Mouse (Mus musculus): ENCODE data around the gene Rnasek. TPM values are rescaled to one million over a fixed set of nuclear protein-coding genes. Genes with fewer than 3 reads are reported as not detected.

Gene Rnasek
- polyA plus RNA-seq, 1 experiment from 2014 or later = 93.5 TPM

DNA sequence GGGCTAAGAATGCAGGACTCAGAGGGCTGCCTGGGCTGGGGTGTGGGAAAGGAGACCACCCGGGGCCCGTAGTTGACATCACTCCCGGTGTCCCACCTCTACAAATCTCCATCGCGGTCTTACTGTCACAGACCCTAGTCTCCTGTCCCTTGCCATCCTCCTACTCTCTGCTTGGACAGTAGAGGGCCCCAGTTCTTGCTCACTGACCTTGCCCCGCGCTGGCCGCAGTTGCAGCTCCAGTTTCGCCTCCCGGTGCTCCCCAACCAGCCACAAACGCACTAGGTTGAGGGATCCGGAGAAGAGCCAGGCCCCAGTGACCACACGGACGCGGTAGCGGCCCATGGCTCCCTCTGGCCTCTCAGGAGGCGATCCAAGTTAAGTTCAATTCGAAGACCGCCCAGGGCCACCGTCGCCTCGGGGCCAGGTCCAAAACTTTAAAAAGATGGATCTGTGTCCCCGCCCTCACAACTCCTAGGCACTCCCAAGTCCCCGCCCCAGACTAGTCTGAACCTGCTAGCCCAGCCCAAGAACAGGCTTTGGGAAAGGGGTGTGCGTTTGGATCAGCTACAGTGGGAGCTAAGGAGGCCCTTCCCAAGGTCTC is 15.4 kb upstream of the Rnasek start, which contains the start of gene Alox12:
Gene Alox12 (minus strand): TSS at position 423 of the 601 bp plus-strand sequence.
- H3K4me3 ChIP-seq = peak within 1 kb of the TSS; percentile 44
- peak within 1 kb of the TSS; percentile 50; the same call in 1 of the 2 replicates for H3K27ac ChIP-seq
- 1% methylated on average over 25 of the region's 25 CpGs for WGBS
- peaks cover 16% of the 10 kb centered on the region for H3K4me1 ChIP-seq
- H3K9me3 ChIP-seq (replicated peaks) = no peaks in the 10 kb centered on the region
- DNase-seq (ENCODE audit: low spot score) = peak; percentile 66
- peaks cover 66% of the 10 kb centered on the region for H3K27me3 ChIP-seq (ENCODE audit: low read depth, poor library complexity, severe bottlenecking)
- no peaks in the 10 kb centered on the region for H3K36me3 ChIP-seq

- no peak overlapping the region for H3K27ac ChIP-seq
- H3K9me3 ChIP-seq (replicated peaks) = no peaks in the 10 kb centered on the region
- WGBS = 6% methylated on average over 18 of the region's 18 CpGs
- peak overlapping the region; percentile 44 for H3K4me3 ChIP-seq
- peaks cover 68% of the 10 kb centered on the region for H3K27me3 ChIP-seq (ENCODE audit: low read depth, poor library complexity, severe bottlenecking)
- H3K4me1 ChIP-seq = peaks cover 16% of the 10 kb centered on the region
- no peak for DNase-seq (ENCODE audit: low spot score)
- H3K36me3 ChIP-seq = no peaks in the 10 kb centered on the region
Measured at GRCm38 (mm10) chr11:70254337-70254736, 14.7 kb upstream of the Rnasek start.

DNA sequence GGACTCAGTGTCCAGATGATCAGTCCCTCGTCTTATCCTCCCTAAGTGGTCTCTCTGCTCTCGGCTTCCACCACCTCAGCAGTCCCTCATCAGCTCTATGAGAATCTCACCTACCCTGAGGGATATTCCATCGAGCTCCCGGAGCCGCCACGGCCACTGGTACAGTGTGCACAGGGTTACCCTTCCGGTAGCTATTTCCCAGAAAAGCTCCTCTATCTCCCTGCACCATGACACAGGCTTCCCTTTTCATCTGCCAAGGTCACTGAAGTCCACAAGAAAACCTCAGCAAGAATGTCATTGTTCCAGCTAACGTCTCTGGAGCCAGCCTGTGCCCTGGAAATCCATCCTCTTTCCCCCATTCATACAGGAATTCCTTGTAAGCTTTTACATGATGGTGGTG is 12.2 kb upstream of the Rnasek start:
- Histone ChIP-seq H3K27me3 (ENCODE audit: low read depth, poor library complexity, severe bottlenecking) (peaks cover 76% of the 10 kb centered on the region), H3K4me1 (peaks cover 16% of the 10 kb centered on the region), H3K4me3 (no peak overlapping the region), H3K9me3 (replicated peaks) (no peaks in the 10 kb centered on the region), H3K36me3 (no peaks in the 10 kb centered on the region), H3K27ac (no peak overlapping the region)
- DNase-seq (ENCODE audit: low spot score) = no peak
- 83% methylated on average over 8 of the region's 8 CpGs for WGBS

- Histone ChIP-seq H3K4me1 (peaks cover 11% of the 10 kb centered on the region), H3K27ac (no peak overlapping the region), H3K27me3 (ENCODE audit: low read depth, poor library complexity, severe bottlenecking) (peaks cover 69% of the 10 kb centered on the region), H3K9me3 (replicated peaks) (no peaks in the 10 kb centered on the region), H3K4me3 (no peak overlapping the region), H3K36me3 (no peaks in the 10 kb centered on the region)
- DNase-seq (ENCODE audit: low spot score) = no peak
- 79% methylated on average over 11 of the region's 11 CpGs for WGBS
Measured at GRCm38 (mm10) chr11:70250150-70250549, 10.5 kb upstream of the Rnasek start.

GRCm38 (mm10) chr11:70247136-70247845 is 7.6 kb upstream of the Rnasek start:
- Histone ChIP-seq H3K4me1 (no peaks in the 10 kb centered on the region), H3K27ac (no peak overlapping the region), H3K27me3 (ENCODE audit: low read depth, poor library complexity, severe bottlenecking) (peaks cover 41% of the 10 kb centered on the region), H3K36me3 (no peaks in the 10 kb centered on the region), H3K9me3 (replicated peaks) (no peaks in the 10 kb centered on the region), H3K4me3 (no peak overlapping the region)
- 55% methylated on average over 9 of the region's 9 CpGs for WGBS
- DNase-seq (ENCODE audit: low spot score) = no peak

GRCm38 (mm10) chr11:70242591-70242990 is 2.9 kb upstream of the Rnasek start:
- 67% methylated on average over 11 of the region's 11 CpGs for WGBS
- Histone ChIP-seq H3K36me3 (no peaks in the 10 kb centered on the region), H3K4me1 (peaks cover 21% of the 10 kb centered on the region), H3K27me3 (ENCODE audit: low read depth, poor library complexity, severe bottlenecking) (peaks cover 9% of the 10 kb centered on the region; the same call in 1 of the 2 replicates), H3K4me3 (no peak overlapping the region), H3K27ac (no peak overlapping the region), H3K9me3 (replicated peaks) (no peaks in the 10 kb centered on the region)
- DNase-seq (ENCODE audit: low spot score) = no peak

DNA sequence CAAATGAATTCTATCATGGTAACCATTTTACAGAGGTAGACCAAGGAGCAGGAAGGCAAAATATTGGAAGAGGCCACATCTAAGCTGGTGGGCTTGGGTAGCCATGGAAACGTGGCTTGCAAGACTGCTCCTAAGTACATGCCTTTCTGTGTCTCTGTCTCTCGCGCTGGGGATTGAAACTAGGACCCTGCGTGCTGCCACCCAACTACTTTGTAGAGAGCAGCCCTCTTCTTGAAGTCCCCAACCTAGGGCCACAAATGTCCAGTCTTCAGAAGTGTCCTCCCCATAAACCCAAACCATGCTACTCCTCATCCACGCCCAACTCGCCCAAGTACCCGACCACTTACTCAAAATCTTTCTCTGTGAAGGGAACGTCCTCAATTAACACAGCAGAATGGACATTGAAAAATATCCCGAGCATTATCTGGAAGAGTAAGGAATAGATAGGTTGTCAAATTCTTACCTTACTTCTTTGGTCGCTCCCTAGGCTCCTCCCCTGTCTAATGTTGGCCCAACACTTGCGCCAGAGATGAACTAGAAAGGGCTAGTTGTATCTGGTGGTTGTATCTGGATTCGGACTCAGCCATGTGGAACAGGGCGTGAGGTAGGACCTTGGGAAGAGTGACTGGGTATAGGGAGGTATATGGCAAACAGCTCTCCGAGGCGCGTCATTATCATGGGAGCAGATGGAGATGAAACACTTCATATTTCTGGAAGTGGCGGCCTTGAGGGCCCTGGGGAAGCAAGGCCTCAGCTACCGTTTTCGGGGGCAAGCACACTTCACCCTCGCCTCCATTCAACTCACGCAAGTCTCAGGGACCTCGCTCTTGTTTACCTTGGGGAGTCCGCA is 826 bp downstream of the Rnasek start:
- H3K27ac ChIP-seq = peak overlapping the region; percentile 95
- no peaks in the 10 kb centered on the region for H3K9me3 ChIP-seq (replicated peaks)
- 15% methylated on average over 23 of the region's 23 CpGs for WGBS
- H3K4me3 ChIP-seq = peak overlapping the region; percentile 77
- H3K27me3 ChIP-seq (ENCODE audit: low read depth, poor library complexity, severe bottlenecking) = no peaks in the 10 kb centered on the region
- no peak for DNase-seq (ENCODE audit: low spot score)
- peaks cover 22% of the 10 kb centered on the region for H3K36me3 ChIP-seq
- peaks cover 50% of the 10 kb centered on the region for H3K4me1 ChIP-seq

DNA sequence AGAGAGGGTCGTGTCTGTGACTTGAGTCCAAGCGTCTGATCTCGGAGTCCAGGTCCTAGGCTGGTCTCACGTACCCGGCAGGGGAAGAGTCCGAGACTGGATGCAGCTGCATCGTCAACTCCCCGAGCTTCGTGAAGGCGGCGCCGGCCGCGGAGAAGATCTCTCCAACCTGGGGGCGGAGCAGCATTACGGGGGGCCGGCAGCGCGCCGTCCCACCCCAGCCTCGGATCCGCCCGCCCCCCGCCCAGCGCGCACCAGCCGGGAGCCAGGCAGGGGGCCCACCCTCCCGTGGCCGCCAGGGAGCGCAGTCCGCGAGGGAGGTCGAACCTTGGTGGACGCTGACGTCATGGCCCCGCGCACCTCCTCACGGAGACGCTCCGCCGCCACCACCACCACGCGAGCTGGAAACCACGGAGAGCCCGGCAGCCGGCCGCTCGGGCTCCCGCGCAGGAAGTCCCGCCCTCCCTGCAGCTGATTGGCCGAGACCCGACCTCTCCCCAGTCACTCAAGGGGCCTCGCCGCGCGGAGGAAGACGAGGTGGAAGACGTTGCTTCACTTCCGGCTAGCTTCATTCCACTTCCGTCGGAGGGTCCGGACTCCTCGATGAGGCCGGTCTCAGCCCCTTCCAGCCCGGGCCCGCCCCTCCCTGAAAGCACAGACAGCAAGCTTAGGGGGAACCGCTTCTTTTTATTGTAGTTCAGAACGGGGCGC is 2.0 kb downstream of the Rnasek start, which contains the start of gene 0610010K14Rik:
Gene 0610010K14Rik (minus strand): TSS at position 458 of the 711 bp plus-strand sequence.
- peak within 1 kb of the TSS; percentile 95 for H3K27ac ChIP-seq
- peak within 1 kb of the TSS; percentile 77 for H3K4me3 ChIP-seq
- no peaks in the 10 kb centered on the region for H3K27me3 ChIP-seq (ENCODE audit: low read depth, poor library complexity, severe bottlenecking)
- H3K4me1 ChIP-seq = peaks cover 62% of the 10 kb centered on the region
- WGBS = under 1% methylated on average over 65 of the region's 70 CpGs
- no peaks in the 10 kb centered on the region for H3K9me3 ChIP-seq (replicated peaks)
- H3K36me3 ChIP-seq = peaks cover 22% of the 10 kb centered on the region
- DNase-seq (ENCODE audit: low spot score) = peak; percentile 99

DNA sequence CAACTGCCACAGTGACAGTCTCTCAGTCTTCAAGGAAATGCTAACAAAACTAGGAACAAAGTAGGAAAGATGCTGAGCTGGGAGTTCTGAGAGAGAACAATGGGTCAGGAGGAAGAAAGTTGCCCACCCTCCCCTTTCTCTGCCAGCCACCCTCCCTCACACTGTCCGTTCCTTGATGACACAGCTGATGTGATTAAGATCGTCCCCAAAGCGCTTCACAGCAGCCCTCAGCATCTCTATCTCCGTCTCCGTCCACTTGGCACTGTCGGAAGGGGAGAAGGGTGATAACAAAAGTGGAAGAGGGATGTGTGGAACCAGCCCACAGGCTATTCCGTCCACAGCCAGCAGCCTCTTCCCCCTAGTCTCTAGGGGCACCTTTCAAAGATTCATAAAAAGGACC is 2.9 kb downstream of the Rnasek start:
- Histone ChIP-seq H3K9me3 (replicated peaks) (no peaks in the 10 kb centered on the region), H3K27me3 (ENCODE audit: low read depth, poor library complexity, severe bottlenecking) (no peaks in the 10 kb centered on the region), H3K36me3 (peaks cover 22% of the 10 kb centered on the region), H3K4me1 (peaks cover 71% of the 10 kb centered on the region), H3K4me3 (peak overlapping the region; percentile 77), H3K27ac (peak overlapping the region; percentile 95)
- DNase-seq (ENCODE audit: low spot score) = no peak
- 57% methylated on average over 7 of the region's 7 CpGs for WGBS

DNA sequence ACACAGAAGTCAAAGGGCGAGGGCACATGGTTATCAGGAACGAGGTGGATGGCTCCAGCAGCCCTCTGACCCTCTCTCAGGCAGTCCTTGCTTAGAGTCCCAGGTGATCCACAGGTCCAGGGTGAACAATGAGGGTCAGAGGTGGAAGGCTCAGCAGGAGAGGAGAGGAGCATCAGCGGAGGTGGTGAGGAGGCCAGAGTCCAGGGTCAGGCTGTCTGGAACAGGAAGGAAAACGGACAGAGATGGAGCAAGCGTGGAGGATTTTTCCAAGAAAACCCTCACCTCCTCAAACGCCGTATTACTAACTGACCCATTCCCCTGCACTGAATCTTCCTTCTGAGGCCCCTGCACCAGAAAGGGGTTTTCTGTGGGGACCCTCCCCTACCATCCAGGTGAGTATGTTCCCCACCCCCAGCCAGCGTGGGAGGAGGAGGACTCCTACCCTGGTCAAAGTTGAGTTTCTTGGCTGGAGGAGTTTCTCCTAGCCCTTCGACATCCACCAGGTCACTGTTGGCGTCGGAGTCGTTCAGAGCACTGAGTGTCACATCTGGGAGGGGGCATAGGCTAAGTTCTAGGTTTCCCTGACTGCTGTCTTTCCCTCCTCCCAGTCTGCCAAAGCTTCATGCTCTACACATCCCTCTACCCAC is 4.3 kb downstream of the Rnasek start:
- Histone ChIP-seq H3K27me3 (ENCODE audit: low read depth, poor library complexity, severe bottlenecking) (peaks cover 4% of the 10 kb centered on the region), H3K27ac (no peak overlapping the region), H3K4me1 (peaks cover 72% of the 10 kb centered on the region), H3K4me3 (no peak overlapping the region), H3K36me3 (peaks cover 22% of the 10 kb centered on the region), H3K9me3 (replicated peaks) (no peaks in the 10 kb centered on the region)
- WGBS = 90% methylated on average over 12 of the region's 12 CpGs
- no peak for DNase-seq (ENCODE audit: low spot score)

GRCm38 (mm10) chr11:70234497-70234896 is 5.1 kb downstream of the Rnasek start:
- Histone ChIP-seq H3K9me3 (replicated peaks) (no peaks in the 10 kb centered on the region), H3K4me1 (peaks cover 77% of the 10 kb centered on the region), H3K27ac (peak overlapping the region; percentile 88; the same call in 1 of the 2 replicates), H3K27me3 (ENCODE audit: low read depth, poor library complexity, severe bottlenecking) (peaks cover 13% of the 10 kb centered on the region), H3K4me3 (no peak overlapping the region), H3K36me3 (peaks cover 22% of the 10 kb centered on the region)
- DNase-seq (ENCODE audit: low spot score) = no peak
- WGBS = 94% methylated on average over 8 of the region's 8 CpGs

- peaks cover 79% of the 10 kb centered on the region for H3K4me1 ChIP-seq
- H3K9me3 ChIP-seq (replicated peaks) = no peaks in the 10 kb centered on the region
- H3K27ac ChIP-seq = peak overlapping the region; percentile 88
- peaks cover 22% of the 10 kb centered on the region for H3K36me3 ChIP-seq
- no peak overlapping the region for H3K4me3 ChIP-seq
- H3K27me3 ChIP-seq (ENCODE audit: low read depth, poor library complexity, severe bottlenecking) = peaks cover 18% of the 10 kb centered on the region
- WGBS = 66% methylated on average over 5 of the region's 5 CpGs
- DNase-seq (ENCODE audit: low spot score) = no peak
Measured at GRCm38 (mm10) chr11:70234037-70234436, 5.6 kb downstream of the Rnasek start.
